Mouse (Mus musculus): ENCODE results near the gene Scimp.

DNA sequence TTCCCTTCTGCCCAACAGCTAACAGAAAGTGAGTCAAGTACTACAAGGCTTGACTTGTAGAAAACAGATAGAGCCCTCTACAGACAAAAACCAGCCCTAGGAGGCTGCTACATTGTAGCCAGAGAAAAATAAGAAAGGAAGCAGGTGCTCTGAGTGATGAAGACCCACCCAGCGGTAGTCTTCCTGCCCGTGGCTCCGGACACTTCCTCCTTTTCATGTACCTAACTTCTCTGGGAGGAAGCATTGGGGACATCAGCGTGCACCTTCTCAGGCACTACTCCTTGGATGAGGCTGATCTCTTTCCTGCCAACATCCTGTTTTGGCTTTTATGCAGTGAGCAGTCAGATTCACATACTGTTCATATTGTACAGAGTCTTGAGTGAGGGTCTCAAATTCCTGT is 5.7 kb downstream of the Scimp start:
- TF ChIP-seq POLR2A (IDR thresholded peaks at IDR 0.05; ENCODE audit: insufficient read depth, low read depth, low read length) (no peak), CTCF (IDR thresholded peaks at IDR 0.05; ENCODE audit: insufficient read depth, low read depth, low read length) (no peak)
